Mouse (Mus musculus) limb, embryonic 11.5 days (tissue): Measurements from ENCODE around the gene Xylt1. TPM values are rescaled to one million over a fixed set of nuclear protein-coding genes. Genes with fewer than 3 reads are reported as not detected.

Experiments
- ATAC-seq: fragments of 200-750 bp; cut with Nextera tagmentation; 2 replicates; pipeline ENCODE4 v1.8.0; 2017; ENCODE audit warnings: low read depth; ENCODE audit not compliant: insufficient number of reproducible peaks, low FRiP score, low TSS enrichment
- DNase-seq: peaks from one replicate; pipeline ENCODE4 v3.0.0-alpha.2; 2015; ENCODE audit warnings: low spot score
- H3K27ac ChIP-seq: fragments of 300-500 bp; sonication (generic); replicated peaks from 2 replicates; pipeline ENCODE4 v1.5.1; 2014; ENCODE audit warnings: low read depth, mild to moderate bottlenecking, low read length
- H3K27me3 ChIP-seq: fragments of 300-500 bp; sonication (generic); 2 replicates; pipeline ENCODE4 v1.6.1; 2014; ENCODE audit warnings: mild to moderate bottlenecking, low read length, mixed read lengths; ENCODE audit not compliant: control insufficient read depth, insufficient read depth
- H3K36me3 ChIP-seq: fragments of 300-500 bp; sonication (generic); 2 replicates; pipeline ENCODE4 v1.6.1; 2014; ENCODE audit warnings: mild to moderate bottlenecking, low read length, moderate library complexity, mixed read lengths; ENCODE audit not compliant: control insufficient read depth, insufficient read depth
- H3K4me1 ChIP-seq: fragments of 300-500 bp; sonication (generic); 2 replicates; pipeline ENCODE4 v1.6.1; 2014; ENCODE audit warnings: low read length, mixed read lengths; ENCODE audit not compliant: control insufficient read depth, insufficient read depth
- H3K4me2 ChIP-seq: fragments of 300-500 bp; sonication (generic); 2 replicates; pipeline ENCODE4 v1.6.1; 2014; ENCODE audit warnings: low read depth, mild to moderate bottlenecking, moderate library complexity; ENCODE audit not compliant: severe bottlenecking
- H3K4me3 ChIP-seq: fragments of 300-500 bp; sonication (generic); 2 replicates; pipeline ENCODE4 v1.5.1; 2014; ENCODE audit warnings: low read depth, low read length
- H3K9ac ChIP-seq: fragments of 300-500 bp; sonication (generic); 2 replicates; pipeline ENCODE4 v1.6.1; 2014; ENCODE audit warnings: mild to moderate bottlenecking, low read length
- H3K9me3 ChIP-seq: fragments of 300-500 bp; sonication (generic); 2 replicates; pipeline ENCODE4 v1.6.1; 2016; ENCODE audit warnings: low read length; ENCODE audit not compliant: control insufficient read depth
- WGBS: fragments of 180-500 bp; shearing (Covaris S2); extraction: QIAGEN DNeasy Blood & Tissue Kit; methylation state at CpG from one replicate; pipeline ENCODE4 v1.1.7; 2014; 5-methylcytosine and 5-hydroxymethylcytosine counted together
- polyA plus RNA-seq: library from polyadenylated mRNA; unstranded; fragments of >200 nt; fragmentation: Nextera tagmentation; extraction: Ambion mirVana; gene quantifications from 2 replicates; pipeline ENCODE4 v1.2.1, GENCODE M21; 2014

The Xylt1 gene
- polyA plus RNA-seq, 1 experiment from 2014 or later = 1.4 TPM

DNA sequence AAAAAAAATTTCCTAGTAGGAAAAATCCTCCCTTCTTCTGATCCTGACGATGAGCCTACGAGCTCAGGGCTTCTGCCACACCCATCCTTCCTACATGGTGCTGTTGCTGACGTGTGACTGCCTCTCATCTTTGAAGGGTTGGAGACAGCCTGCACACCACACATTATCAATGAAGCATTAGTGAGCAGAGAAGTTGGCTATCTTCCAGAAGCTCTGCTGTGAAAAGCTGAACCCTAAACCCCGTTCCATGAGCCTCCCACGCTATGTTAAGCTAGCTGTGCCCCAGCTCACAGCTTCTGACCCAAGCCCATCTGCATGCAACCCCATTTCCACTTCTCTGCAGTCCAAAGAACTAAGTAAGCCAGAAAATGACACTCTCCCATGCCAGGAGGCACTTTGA lies 204.4 kb downstream of the Xylt1 start:
- Histone ChIP-seq H3K4me3 (no peak overlapping the region), H3K4me2 (no peak overlapping the region), H3K9ac (no peak overlapping the region), H3K36me3 (no peaks in the 10 kb centered on the region), H3K4me1 (no peaks in the 10 kb centered on the region), H3K27me3 (no peaks in the 10 kb centered on the region), H3K27ac (no peak overlapping the region), H3K9me3 (no peaks in the 10 kb centered on the region)
- DNase-seq (no peak), ATAC-seq (no peak)
- 82% methylated on average over 5 of the region's 5 CpGs for WGBS

GRCm38 (mm10) chr7:117586811-117587210 lies 206.0 kb downstream of the Xylt1 start:
- no peaks in the 10 kb centered on the region for H3K36me3 ChIP-seq
- no peak for ATAC-seq
- H3K27ac ChIP-seq = no peak overlapping the region
- H3K27me3 ChIP-seq = no peaks in the 10 kb centered on the region
- no peaks in the 10 kb centered on the region for H3K9me3 ChIP-seq
- H3K4me3 ChIP-seq = no peak overlapping the region
- H3K4me1 ChIP-seq = no peaks in the 10 kb centered on the region
- no peak overlapping the region for H3K9ac ChIP-seq
- no peak for DNase-seq
- H3K4me2 ChIP-seq = no peak overlapping the region

DNA sequence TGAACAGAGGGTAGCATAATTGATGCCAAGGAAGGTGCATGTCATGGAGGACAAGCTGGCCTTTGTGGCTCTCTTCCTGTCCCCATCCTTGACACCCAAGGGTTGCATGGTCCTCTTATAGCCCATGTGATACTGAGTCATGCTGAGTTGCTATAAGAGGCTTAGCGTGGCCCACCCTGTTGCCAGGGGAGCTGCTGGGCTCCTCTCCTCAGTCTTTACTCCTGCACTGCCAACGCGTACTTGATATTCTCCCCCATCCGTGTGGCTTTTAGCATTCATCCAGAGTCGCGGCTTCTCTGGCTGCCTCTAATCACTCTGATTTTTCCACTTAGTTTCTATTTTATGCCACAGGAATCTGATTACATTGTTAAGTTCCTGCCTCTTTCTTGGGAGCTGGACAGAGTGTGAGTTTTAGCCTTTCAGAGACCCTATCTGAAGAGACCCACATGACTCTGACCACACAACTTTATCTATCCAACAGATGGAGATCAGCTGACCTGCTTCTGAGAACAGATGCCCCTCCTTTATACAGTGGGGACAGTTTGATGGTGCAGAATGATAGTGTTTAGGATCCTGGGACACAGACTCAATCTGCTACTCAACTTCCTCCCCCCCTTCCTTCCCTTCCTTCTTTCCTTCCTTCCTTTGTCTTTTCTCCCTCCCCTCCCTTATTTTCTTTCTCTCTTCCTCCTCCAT lies 206.6 kb downstream of the Xylt1 start:
- no peak for DNase-seq
- 91% methylated on average over 6 of the region's 6 CpGs for WGBS
- Histone ChIP-seq H3K4me1 (no peaks in the 10 kb centered on the region), H3K36me3 (no peaks in the 10 kb centered on the region), H3K9ac (no peak overlapping the region), H3K27me3 (no peaks in the 10 kb centered on the region), H3K9me3 (no peaks in the 10 kb centered on the region), H3K27ac (no peak overlapping the region), H3K4me2 (no peak overlapping the region), H3K4me3 (no peak overlapping the region)
- ATAC-seq = no peak

DNA sequence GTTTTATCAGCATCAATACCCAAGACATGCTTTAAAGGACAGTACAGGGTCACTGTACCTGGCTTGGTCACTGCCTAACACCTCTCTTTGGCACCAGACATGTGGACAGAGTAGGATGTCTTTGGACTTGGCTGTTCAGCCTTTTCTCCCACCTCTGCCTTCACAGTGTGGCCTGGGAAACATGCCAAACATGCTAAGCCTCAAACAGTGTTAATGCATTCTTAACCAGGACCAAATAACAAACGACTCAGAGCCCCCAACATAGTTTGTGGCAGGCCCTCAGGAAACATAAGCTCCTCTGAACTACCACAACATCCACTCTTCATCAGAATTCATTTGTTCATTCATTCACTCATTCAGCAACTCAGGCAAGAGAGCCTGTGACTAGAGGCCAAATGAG lies 207.6 kb downstream of the Xylt1 start:
- no peak overlapping the region for H3K9ac ChIP-seq
- H3K27ac ChIP-seq = no peak overlapping the region
- no peaks in the 10 kb centered on the region for H3K27me3 ChIP-seq
- WGBS = 65% methylated on average over 1 of the region's 1 CpGs
- no peaks in the 10 kb centered on the region for H3K36me3 ChIP-seq
- H3K9me3 ChIP-seq = no peaks in the 10 kb centered on the region
- no peak overlapping the region for H3K4me3 ChIP-seq
- ATAC-seq (no peak), DNase-seq (no peak)
- no peaks in the 10 kb centered on the region for H3K4me1 ChIP-seq
- H3K4me2 ChIP-seq = no peak overlapping the region

- Histone ChIP-seq H3K9ac (no peak overlapping the region), H3K27me3 (no peaks in the 10 kb centered on the region)
Observed at GRCm38 (mm10) chr7:117589359-117589758, 208.6 kb downstream of the Xylt1 start.

GRCm38 (mm10) chr7:117589820-117590219 lies 209.0 kb downstream of the Xylt1 start:
- Histone ChIP-seq H3K36me3 (no peaks in the 10 kb centered on the region), H3K9me3 (no peaks in the 10 kb centered on the region), H3K27me3 (no peaks in the 10 kb centered on the region), H3K27ac (no peak overlapping the region), H3K4me3 (no peak overlapping the region), H3K9ac (no peak overlapping the region), H3K4me1 (no peaks in the 10 kb centered on the region), H3K4me2 (no peak overlapping the region)
- WGBS = 84% methylated on average over 4 of the region's 4 CpGs
- no peak for ATAC-seq
- no peak for DNase-seq

More at GRCm38 (mm10) chr7:117589359-117589758, 208.6 kb downstream of the Xylt1 start:
- H3K9me3 ChIP-seq = no peaks in the 10 kb centered on the region
- DNase-seq (no peak), ATAC-seq (no peak)
- H3K36me3 ChIP-seq = no peaks in the 10 kb centered on the region
- no peak overlapping the region for H3K4me2 ChIP-seq
- WGBS = 68% methylated on average over 2 of the region's 2 CpGs
- H3K4me1 ChIP-seq = no peaks in the 10 kb centered on the region
- no peak overlapping the region for H3K27ac ChIP-seq
- H3K4me3 ChIP-seq = no peak overlapping the region

- Histone ChIP-seq H3K4me3 (no peak overlapping the region), H3K4me1 (no peaks in the 10 kb centered on the region), H3K9me3 (no peaks in the 10 kb centered on the region), H3K9ac (no peak overlapping the region), H3K4me2 (no peak overlapping the region), H3K27me3 (no peaks in the 10 kb centered on the region), H3K27ac (no peak overlapping the region), H3K36me3 (no peaks in the 10 kb centered on the region)
- WGBS = 86% methylated on average over 2 of the region's 2 CpGs
- DNase-seq (no peak), ATAC-seq (no peak)
Observed at GRCm38 (mm10) chr7:117594191-117594590, 213.4 kb downstream of the Xylt1 start.

- no peak overlapping the region for H3K9ac ChIP-seq
- DNase-seq = no peak
- 80% methylated on average over 12 of the region's 12 CpGs for WGBS
- ATAC-seq = no peak
- H3K4me2 ChIP-seq = no peak overlapping the region
- H3K9me3 ChIP-seq = no peaks in the 10 kb centered on the region
- H3K4me3 ChIP-seq = no peak overlapping the region
- H3K36me3 ChIP-seq = no peaks in the 10 kb centered on the region
- H3K27me3 ChIP-seq = no peaks in the 10 kb centered on the region
- no peak overlapping the region for H3K27ac ChIP-seq
- no peaks in the 10 kb centered on the region for H3K4me1 ChIP-seq
Observed at GRCm38 (mm10) chr7:117595029-117595695, 214.4 kb downstream of the Xylt1 start.
